Mouse (Mus musculus) testis, adult 2 months (tissue): ENCODE results near the gene Folr2. TPM values are rescaled to one million over a fixed set of nuclear protein-coding genes. Genes with fewer than 3 reads are reported as not detected.

Experiments
- H3K27ac ChIP-seq: fragments of 200-500 bp; 2 replicates; pipeline ENCODE4 v1.5.1; 2012; ENCODE audit warnings: low read depth, low read length; ENCODE audit not compliant: control insufficient read depth, insufficient read depth
- H3K27me3 ChIP-seq: fragments of 200-500 bp; 2 replicates; pipeline ENCODE4 v1.6.1; 2012; ENCODE audit warnings: mild to moderate bottlenecking, low read length, moderate library complexity; ENCODE audit not compliant: control insufficient read depth, insufficient read depth
- H3K36me3 ChIP-seq: fragments of 200-500 bp; 2 replicates; pipeline ENCODE4 v1.6.1; 2012; ENCODE audit warnings: mild to moderate bottlenecking, low read length; ENCODE audit not compliant: control insufficient read depth, insufficient read depth
- H3K4me1 ChIP-seq: fragments of 200-500 bp; 2 replicates; pipeline ENCODE4 v1.6.1; 2012; ENCODE audit warnings: low read length; ENCODE audit not compliant: control insufficient read depth, insufficient read depth
- H3K4me3 ChIP-seq: fragments of 200-500 bp; 2 replicates; pipeline ENCODE4 v1.5.1; 2012; ENCODE audit warnings: low read depth, mild to moderate bottlenecking, low read length, moderate library complexity, mixed read lengths; ENCODE audit not compliant: control insufficient read depth
- CTCF ChIP-seq: fragments of 200-500 bp; IDR thresholded peaks from 2 replicates; pipeline ENCODE4 v1.5.1; 2012; ENCODE audit warnings: low read depth, mild to moderate bottlenecking, inconsistent platforms, low read length, moderate library complexity; ENCODE audit not compliant: control insufficient read depth, insufficient read depth, insufficient replicate concordance
- POLR2A ChIP-seq: fragments of 200-500 bp; IDR thresholded peaks from 2 replicates; pipeline ENCODE4 v1.6.1; 2012; ENCODE audit warnings: low read depth, mild to moderate bottlenecking, inconsistent platforms, low read length, moderate library complexity; ENCODE audit not compliant: control insufficient read depth
- polyA plus RNA-seq: library from polyadenylated mRNA; depleted of rRNA; stranded (reverse); fragments of >200 nt; gene quantifications from 2 replicates; pipeline ENCODE4 v1.2.3, GENCODE M21; 2012

Gene Folr2
- polyA plus RNA-seq, 1 experiment = 2.7 TPM

DNA sequence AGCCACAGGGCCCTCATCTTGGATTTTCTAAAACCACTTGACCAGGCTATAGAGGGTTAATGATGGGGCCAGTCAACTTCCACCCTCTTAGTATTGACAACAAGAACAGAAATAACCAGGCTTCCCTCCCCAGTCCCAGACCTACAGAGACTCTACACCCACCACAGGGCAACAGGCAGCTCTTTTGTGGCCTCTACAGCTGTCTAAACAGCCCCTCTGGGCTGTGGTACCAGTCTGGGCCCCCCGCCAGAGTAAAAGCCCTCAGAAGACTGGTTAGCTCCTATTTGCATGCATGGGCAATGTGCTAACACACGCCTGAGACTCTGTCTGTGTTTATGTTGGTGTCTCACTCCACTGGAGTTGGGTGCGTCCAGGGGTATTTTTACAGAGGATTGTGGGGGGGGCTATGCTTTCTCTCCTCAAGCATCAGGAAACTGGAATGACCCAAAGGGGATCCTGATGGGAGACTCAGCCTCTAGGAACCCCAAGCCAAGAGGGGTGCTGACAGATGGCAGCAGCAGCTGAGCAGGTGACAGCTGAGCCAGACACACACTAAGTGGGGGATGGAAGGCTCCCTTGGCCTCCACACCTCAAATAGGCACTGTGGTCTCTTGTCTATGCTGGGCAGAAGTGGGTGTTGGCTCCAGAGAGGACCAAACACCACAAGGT lies 22.9 kb downstream of the Folr2 start:
- Histone ChIP-seq H3K27me3 (no peaks in the 10 kb centered on the region), H3K4me1 (peaks cover 13% of the 10 kb centered on the region), H3K4me3 (no peak overlapping the region), H3K36me3 (no peaks in the 10 kb centered on the region; the same call in none of the 2 replicates), H3K27ac (no peak overlapping the region)
- TF ChIP-seq POLR2A (no peak), CTCF (no peak)

- H3K4me3 ChIP-seq = no peak overlapping the region
- no peak for TF ChIP-seq POLR2A
- no peak for TF ChIP-seq CTCF
- H3K27ac ChIP-seq = no peak overlapping the region
- H3K27me3 ChIP-seq = no peaks in the 10 kb centered on the region
- H3K36me3 ChIP-seq = no peaks in the 10 kb centered on the region; the same call in none of the 2 replicates
- peaks cover 7% of the 10 kb centered on the region for H3K4me1 ChIP-seq
Measured at GRCm38 (mm10) chr7:101833352-101833751, 23.6 kb downstream of the Folr2 start.

DNA sequence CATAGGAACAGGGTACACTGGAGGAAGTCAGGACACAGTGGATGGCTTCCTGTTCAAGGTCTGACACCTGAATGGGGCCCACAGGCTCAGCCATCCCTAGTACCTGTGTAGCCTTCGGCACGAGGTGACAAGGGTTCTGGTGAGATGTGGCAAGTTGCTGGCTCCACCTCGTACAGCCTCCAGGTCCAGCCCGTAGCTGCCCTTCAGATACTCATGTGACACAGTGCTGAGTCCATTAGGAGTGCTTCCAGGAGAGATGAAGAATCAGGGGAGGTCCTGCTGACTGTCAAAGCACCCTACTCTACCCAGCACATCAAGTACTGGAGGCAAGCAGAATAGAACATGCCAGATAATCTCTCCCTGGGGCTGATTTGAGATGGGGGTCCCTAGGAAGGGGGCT lies 24.6 kb downstream of the Folr2 start:
- Histone ChIP-seq H3K36me3 (peaks cover 2% of the 10 kb centered on the region), H3K27me3 (no peaks in the 10 kb centered on the region), H3K4me3 (no peak overlapping the region), H3K27ac (no peak overlapping the region), H3K4me1 (peaks cover 5% of the 10 kb centered on the region)
- TF ChIP-seq CTCF = no peak
- TF ChIP-seq POLR2A = no peak

GRCm38 (mm10) chr7:101831437-101831836 lies 25.6 kb downstream of the Folr2 start:
- peaks cover 2% of the 10 kb centered on the region for H3K36me3 ChIP-seq
- H3K4me1 ChIP-seq = peaks cover 5% of the 10 kb centered on the region
- H3K27me3 ChIP-seq = no peaks in the 10 kb centered on the region
- no peak overlapping the region for H3K27ac ChIP-seq
- TF ChIP-seq POLR2A = no peak
- no peak for TF ChIP-seq CTCF
- H3K4me3 ChIP-seq = no peak overlapping the region

GRCm38 (mm10) chr7:101830373-101830772 lies 26.6 kb downstream of the Folr2 start:
- Histone ChIP-seq H3K27ac (no peak overlapping the region), H3K36me3 (peaks cover 2% of the 10 kb centered on the region), H3K27me3 (no peaks in the 10 kb centered on the region), H3K4me3 (no peak overlapping the region), H3K4me1 (no peaks in the 10 kb centered on the region)
- TF ChIP-seq CTCF = no peak
- no peak for TF ChIP-seq POLR2A

DNA sequence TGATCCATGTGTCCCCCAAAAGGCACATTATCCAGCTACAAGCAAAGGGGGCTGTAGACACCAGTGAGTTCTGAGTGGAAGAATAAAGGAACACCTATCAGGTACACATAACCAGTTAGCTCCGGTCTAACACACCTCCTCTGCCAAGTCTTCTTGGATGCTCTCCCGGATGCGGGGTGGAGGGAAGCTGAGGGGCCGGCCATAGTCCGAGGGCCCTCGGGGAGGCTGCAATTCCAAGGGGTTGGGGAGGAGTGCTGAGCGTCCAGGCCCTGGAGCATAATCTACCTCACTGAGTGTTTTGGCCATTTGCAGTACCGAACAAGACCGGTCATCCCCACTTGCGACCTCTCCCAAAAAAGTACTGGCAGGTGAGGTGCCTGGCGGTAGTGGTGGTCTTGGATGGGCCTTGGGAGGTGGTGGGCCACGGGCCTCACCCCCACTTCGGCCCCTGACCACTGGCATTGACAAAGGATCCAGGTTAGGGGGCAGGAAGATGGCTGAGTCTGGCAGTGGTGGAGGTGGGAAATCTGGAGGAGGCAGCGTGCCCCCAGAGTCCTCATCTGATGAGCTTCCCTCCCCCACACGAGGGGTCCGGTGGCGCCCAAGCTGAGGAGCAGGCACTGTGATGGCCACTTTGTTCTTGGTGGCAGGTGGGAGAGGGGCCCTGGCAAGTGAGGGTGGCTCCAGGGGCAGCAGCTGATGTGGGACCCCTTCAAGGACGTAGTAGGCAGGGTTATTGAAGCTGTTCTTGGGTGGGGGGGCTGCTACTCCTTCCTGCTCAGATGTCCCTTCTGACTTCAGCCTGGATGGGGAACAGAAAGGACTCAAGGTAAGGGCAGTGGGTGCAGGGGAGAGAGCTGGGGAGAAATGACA lies 33.0 kb downstream of the Folr2 start:
- Histone ChIP-seq H3K27me3 (peaks cover under 1% of the 10 kb centered on the region; the same call in 1 of the 2 replicates), H3K4me3 (no peak overlapping the region), H3K4me1 (peaks cover 25% of the 10 kb centered on the region), H3K27ac (no peak overlapping the region), H3K36me3 (peaks cover 2% of the 10 kb centered on the region; the same call in 1 of the 2 replicates)
- TF ChIP-seq CTCF (no peak), POLR2A (no peak)
